Mouse (Mus musculus) lung, embryonic 14.5 days (tissue): Measurements from ENCODE around the gene Tgif2lx1. TPM values are rescaled to one million over a fixed set of nuclear protein-coding genes. Genes with fewer than 3 reads are reported as not detected.
"Not testable (repeated sequence)": the region's sequence is repeated elsewhere in the genome, so short reads cannot be mapped to it uniquely, and the experiment has no call there.

ENCODE experiments used
- ATAC-seq: fragments of 200-750 bp; cut with Nextera tagmentation; 2 replicates; pipeline ENCODE4 v1.8.0; 2017; ENCODE audit warnings: mild to moderate bottlenecking, moderate TSS enrichment, moderate library complexity; ENCODE audit not compliant: insufficient read depth
- DNase-seq: peaks from one replicate; pipeline ENCODE4 v3.0.0-alpha.2; 2015
- H3K27ac ChIP-seq: fragments of 300-500 bp; sonication (generic); 2 replicates; pipeline ENCODE4 v1.5.1; 2014; ENCODE audit warnings: low read depth, mild to moderate bottlenecking, moderate library complexity
- H3K27me3 ChIP-seq: fragments of 300-500 bp; sonication (generic); 2 replicates; pipeline ENCODE4 v1.6.1; 2014; ENCODE audit warnings: low read length, control low read depth; ENCODE audit not compliant: insufficient read depth
- H3K36me3 ChIP-seq: fragments of 300-500 bp; sonication (generic); 2 replicates; pipeline ENCODE4 v1.6.1; 2014; ENCODE audit warnings: control low read depth; ENCODE audit not compliant: insufficient read depth
- H3K4me1 ChIP-seq: fragments of 300-500 bp; sonication (generic); 2 replicates; pipeline ENCODE4 v1.6.1; 2014; ENCODE audit warnings: antibody characterized with exemption, control low read depth; ENCODE audit not compliant: insufficient read depth
- H3K4me2 ChIP-seq: fragments of 300-500 bp; sonication (generic); 2 replicates; pipeline ENCODE4 v1.6.1; 2014; ENCODE audit warnings: mild to moderate bottlenecking
- H3K4me3 ChIP-seq: fragments of 300-500 bp; sonication (generic); 2 replicates; pipeline ENCODE4 v1.5.1; 2014; ENCODE audit warnings: low read depth, low read length
- H3K9ac ChIP-seq: fragments of 300-500 bp; sonication (generic); 2 replicates; pipeline ENCODE4 v1.6.1; 2014
- H3K9me3 ChIP-seq: fragments of 300-500 bp; sonication (generic); 2 replicates; pipeline ENCODE4 v1.6.1; 2016; ENCODE audit warnings: low read depth, low read length, control low read depth
- WGBS: fragments of 180-500 bp; shearing (Covaris S2); extraction: QIAGEN DNeasy Blood & Tissue Kit; methylation state at CpG from one replicate; pipeline ENCODE4 v1.1.7; 2014; 5-methylcytosine and 5-hydroxymethylcytosine counted together
- polyA plus RNA-seq: library from polyadenylated mRNA; unstranded; fragments of >200 nt; fragmentation: Nextera tagmentation; extraction: Ambion mirVana; gene quantifications from 2 replicates; pipeline ENCODE4 v1.2.1, GENCODE M21; 2014

The Tgif2lx1 gene
- not detected in 2 replicates for polyA plus RNA-seq

- not testable (repeated sequence) for H3K9ac ChIP-seq, ATAC-seq, H3K4me3 ChIP-seq, H3K4me2 ChIP-seq, H3K36me3 ChIP-seq, H3K27me3 ChIP-seq, H3K9me3 ChIP-seq, DNase-seq, H3K27ac ChIP-seq, H3K4me1 ChIP-seq
- WGBS: no CpG with 5 or more reads among the region's 5 CpGs
Measured at GRCm38 (mm10) chrX:118480637-118481036, at the start of gene Tgif2lx1. Gene Tgif2lx1, minus strand, starts transcription at chrX:118480737.

Other genes starting within 250 kb of the Tgif2lx1 start
- gene Tgif2lx2, start 53.5 kb downstream of the Tgif2lx1 start, polyA plus RNA-seq: not detected in 2 replicates